Mouse (Mus musculus): ENCODE data around the gene Clcnka.

- TF ChIP-seq E2F4 (IDR thresholded peaks at IDR 0.05; ENCODE audit: borderline replicate concordance, low read depth, low read length) (no peak), CTCF (IDR thresholded peaks at IDR 0.05 in 2 of 3, conservative IDR thresholded peaks at IDR 0.05 in 1 of 3; ENCODE audit: control insufficient read depth in 1 of 3, insufficient read depth in 1 of 3, low read depth in 2 of 3, low read length in 3 of 3, poor library complexity in 1 of 3, severe bottlenecking in 1 of 3) (no peak), CHD2 (IDR thresholded peaks at IDR 0.05; ENCODE audit: low read length) (no peak), MAZ (IDR thresholded peaks at IDR 0.05; ENCODE audit: low read depth, low read length) (no peak), ETS1 (IDR thresholded peaks at IDR 0.05; ENCODE audit: low read depth, low read length) (no peak)
Observed at GRCm38 (mm10) chr4:141405314-141405622, 6.7 kb upstream of the Clcnka start.

All from MEL (cell line).